ENCODE assay signal across 24 mouse cellular contexts in the genomic region with DNA sequence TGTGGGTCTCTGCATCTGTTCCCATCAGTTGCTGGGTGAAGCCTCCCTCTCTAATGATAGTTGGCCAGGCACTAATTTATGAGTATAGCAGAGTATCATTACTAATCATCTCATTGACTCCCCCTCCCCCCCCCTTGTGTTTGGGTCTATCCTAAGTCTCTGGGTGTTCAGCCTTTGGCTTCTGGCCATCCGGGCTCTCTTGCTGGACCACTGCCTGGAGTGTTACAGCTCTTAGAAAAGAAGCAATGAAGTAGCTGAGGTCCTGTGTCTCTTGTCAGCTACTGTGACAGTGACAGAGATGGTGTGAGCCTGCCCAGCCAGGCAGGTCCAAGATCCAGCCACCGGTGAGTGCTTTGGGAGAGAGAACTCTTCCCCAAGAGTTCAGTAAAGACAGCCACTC. TPM values are rescaled to one million over a fixed set of nuclear protein-coding genes. Genes with fewer than 3 reads are reported as not detected.
"Had no signal": no experiment of that assay in that cellular context is flagged by ENCODE, and none has a peak within 500 bp of the region (broad histone marks: within the 10 kb centered on the region; RNA-seq: fewer than 3 reads in every experiment).

No protein-coding gene starts in this region.

- DNase-seq: kidney, adult 2 months; kidney, postnatal 25 days; liver; retina, postnatal 1 day; right cerebral cortex, postnatal 25 days; spleen, adult 18-20 months; thymus, adult 2 months; thymus, postnatal 14 days; thymus, postnatal 4 days had no signal

- H3K27ac ChIP-seq: kidney, postnatal 0 days; layer of hippocampus, adult 2 months; limb, embryonic 10.5 days; limb, embryonic 13.5 days; liver, embryonic 12.5 days; liver, embryonic 15.5 days; midbrain, embryonic 12.5 days; midbrain, embryonic 15.5 days; neural tube, embryonic 13.5 days; stomach, embryonic 15.5 days had no signal

- H3K4me3 ChIP-seq: layer of hippocampus, adult 2 months; limb, embryonic 10.5 days; limb, embryonic 13.5 days; liver, embryonic 12.5 days; liver, embryonic 15.5 days; midbrain, embryonic 12.5 days; midbrain, embryonic 15.5 days; myocyte; neural tube, embryonic 13.5 days; stomach, embryonic 15.5 days had no signal

- H3K9me3 ChIP-seq: limb, embryonic 10.5 days; limb, embryonic 13.5 days; liver, embryonic 12.5 days; liver, embryonic 15.5 days; midbrain, embryonic 12.5 days; midbrain, embryonic 15.5 days; neural tube, embryonic 13.5 days; stomach, embryonic 15.5 days had no signal

- H3K4me1 ChIP-seq: liver, embryonic 12.5 days; stomach, embryonic 15.5 days had no signal

- H3K36me3 ChIP-seq: limb, embryonic 10.5 days; limb, embryonic 13.5 days; liver, embryonic 12.5 days; liver, embryonic 15.5 days; midbrain, embryonic 12.5 days; midbrain, embryonic 15.5 days; neural tube, embryonic 13.5 days; stomach, embryonic 15.5 days had no signal

- H3K9ac ChIP-seq: limb, embryonic 13.5 days; liver, embryonic 12.5 days; liver, embryonic 15.5 days; midbrain, embryonic 12.5 days; midbrain, embryonic 15.5 days; neural tube, embryonic 13.5 days; stomach, embryonic 15.5 days had no signal

- ATAC-seq: intestine, postnatal 0 days; liver, embryonic 12.5 days; midbrain, embryonic 15.5 days had no signal

- H3K4me2 ChIP-seq: limb, embryonic 13.5 days; liver, embryonic 12.5 days; liver, embryonic 15.5 days; midbrain, embryonic 12.5 days; midbrain, embryonic 15.5 days; neural tube, embryonic 13.5 days; stomach, embryonic 15.5 days had no signal

- H3K27me3 ChIP-seq: limb, embryonic 13.5 days; liver, embryonic 15.5 days; midbrain, embryonic 15.5 days; neural tube, embryonic 13.5 days; stomach, embryonic 15.5 days had no signal

RNA-seq across cellular contexts. Expression of gene Nnat, which starts 12.9 kb away (rescaled TPM):
- total RNA-seq: megakaryocyte progenitor cell, adult 5-6 weeks; megakaryocyte-erythroid progenitor cell, adult 5-6 weeks; neutrophil, adult 5-6 weeks had no signal
